ENCODE assay signal across 17 mouse cellular contexts in genomic region chr2:103439071-103439622, GRCm38 (mm10). TPM values are rescaled to one million over a fixed set of nuclear protein-coding genes. Genes with fewer than 3 reads are reported as not detected.
DNase-seq lines count a peak whose midpoint lies in the region; ATAC-seq and TF ChIP-seq lines count a peak whose summit lies in the region.
"Had no signal": no experiment of that assay in that cellular context is flagged by ENCODE, and none has a peak within 500 bp of the region (broad histone marks: within the 10 kb centered on the region; RNA-seq: fewer than 3 reads in every experiment).

No protein-coding gene starts in this region.

- intact Hi-C loops in heart, postnatal 14 days (cut with DNase I), result no loop called here

- H3K4me2 ChIP-seq in heart, embryonic 13.5 days, result peak overlapping the region; percentile 56

- peaks cover 29% of the 10 kb centered on the region for H3K4me1 ChIP-seq in heart, embryonic 13.5 days
- H3K4me1 ChIP-seq in megakaryocyte, embryonic 14.5 days, result peaks cover 24% of the 10 kb centered on the region
- peaks cover 2% of the 10 kb centered on the region; the same call in 1 of the 2 replicates for H3K4me1 ChIP-seq in lung, adult 2 months (ENCODE audit: control insufficient read depth, insufficient read depth, low read length)

- no peak overlapping the region for H3K4me3 ChIP-seq in heart, embryonic 13.5 days
- H3K4me3 ChIP-seq in megakaryocyte, embryonic 14.5 days (replicated peaks), result peak overlapping the region; percentile 12
- no peak overlapping the region for H3K4me3 ChIP-seq in lung, adult 2 months (replicated peaks; ENCODE audit: extremely low read depth, low read depth, low read length)
- H3K4me3 ChIP-seq: intestine, embryonic 15.5 days had no signal

- no peaks in the 10 kb centered on the region for H3K36me3 ChIP-seq in heart, embryonic 13.5 days
- no peaks in the 10 kb centered on the region for H3K36me3 ChIP-seq in megakaryocyte, embryonic 14.5 days (replicated peaks; ENCODE audit: low read length)
- H3K36me3 ChIP-seq: intestine, embryonic 15.5 days; neural tube, embryonic 13.5 days had no signal

- whole genome bisulfite sequencing in heart, embryonic 13.5 days, result 73% methylated on average over 11 of the region's 11 CpGs
- WGBS in lung, adult 2 months, result 89% methylated on average over 11 of the region's 11 CpGs

- TF ChIP-seq CTCF in lung, adult 2 months (IDR thresholded peaks at IDR 0.05; ENCODE audit: insufficient read depth, low read length), result no peak

- H3K27me3 ChIP-seq in heart, embryonic 13.5 days (replicated peaks), result no peaks in the 10 kb centered on the region
- peaks cover 62% of the 10 kb centered on the region for H3K27me3 ChIP-seq in megakaryocyte, embryonic 14.5 days (replicated peaks)
- H3K27me3 ChIP-seq: intestine, embryonic 15.5 days; neural tube, embryonic 13.5 days had no signal

- no peaks in the 10 kb centered on the region for H3K9me3 ChIP-seq in heart, embryonic 13.5 days
- H3K9me3 ChIP-seq in megakaryocyte, embryonic 14.5 days, result no peaks in the 10 kb centered on the region
- H3K9me3 ChIP-seq: intestine, embryonic 15.5 days; neural tube, embryonic 13.5 days had no signal

- no peak for ATAC-seq in heart, embryonic 13.5 days (ENCODE audit: extremely low read depth, insufficient number of reproducible peaks, low FRiP score, low TSS enrichment)
- ATAC-seq in megakaryocyte, adult 5-6 weeks (ENCODE audit: poor library complexity, severe bottlenecking), result no peak
- ATAC-seq: liver, postnatal 0 days had no signal

- no peak for DNase-seq in heart, postnatal 14 days
- DNase-seq in adipocyte (ENCODE audit: low spot score), result peak; percentile 33
- peak; percentile 78 to 84 for DNase-seq in cerebellum, postnatal 10 days
- DNase-seq in lung, adult 2 months, result no peak
- DNase-seq: gastrocnemius, postnatal 25 days had no signal

- H3K9ac ChIP-seq in heart, embryonic 13.5 days, result 0 out of 2 replicates have a peak overlapping the region, but pooled peaks have one; percentile 24
- H3K9ac ChIP-seq: liver, postnatal 0 days had no signal

- TF ChIP-seq POLR2A in lung, adult 2 months (IDR thresholded peaks at IDR 0.05; ENCODE audit: borderline replicate concordance, extremely low read depth, low read depth, low read length), result no peak

- no peak overlapping the region for H3K27ac ChIP-seq in heart, embryonic 13.5 days (replicated peaks)
- H3K27ac ChIP-seq: intestine, embryonic 15.5 days; kidney, postnatal 0 days; neural tube, embryonic 13.5 days had no signal

RNA-seq across cellular contexts. Expression of gene Elf5, which starts 27.7 kb away (rescaled TPM):
- polyA plus RNA-seq in heart, embryonic 13.5 days (2015; fragmentation: Nextera tagmentation; extraction: Ambion mirVana), result 0.17 TPM in 1 of 2 replicates, not detected in the other
- not detected for total RNA-seq in heart, postnatal 14 days (2021)
- not detected in 2 replicates for polyA plus RNA-seq in megakaryocyte, embryonic 14.5 days (2012; ENCODE audit: insufficient read depth, low replicate concordance)
- 0.04 TPM in 1 of 2 replicates, not detected in the other for total RNA-seq in megakaryocyte, adult 5-6 weeks (2015)
- not detected in 2 replicates for total RNA-seq in megakaryocyte, adult 5-6 weeks (2017)
- polyA plus RNA-seq in lung, adult 2 months (2012; rRNA removed), result 32.8 and 55.4 TPM in 2 replicates
- total RNA-seq: adrenal gland, postnatal 36 days; gastrocnemius, postnatal 25 days; heart, postnatal 10 days; monocyte, adult 5-6 weeks had no signal
- polyA plus RNA-seq: CD4-positive, CD25-positive, alpha-beta regulatory T cell, adult 4 months; liver, postnatal 0 days; neural tube, embryonic 13.5 days; small intestine, adult 2 months had no signal

RNA-seq across cellular contexts. Expression of gene Cat, which starts 45.8 kb away (rescaled TPM):
- 71.3 and 81.0 TPM in 2 replicates for polyA plus RNA-seq in heart, embryonic 13.5 days (2015; fragmentation: Nextera tagmentation; extraction: Ambion mirVana)
- total RNA-seq in heart, postnatal 14 days (2021), result 100 to 1,000 TPM; 191 to 200 TPM
- 42.4 and 46.3 TPM in 2 replicates for polyA plus RNA-seq in megakaryocyte, embryonic 14.5 days (2012; ENCODE audit: insufficient read depth, low replicate concordance)
- 114 and 125 TPM in 2 replicates for total RNA-seq in megakaryocyte, adult 5-6 weeks (2015)
- total RNA-seq in megakaryocyte, adult 5-6 weeks (2017), result 42.0 and 45.3 TPM in 2 replicates
- 161 and 196 TPM in 2 replicates for polyA plus RNA-seq in lung, adult 2 months (2012; rRNA removed)

Comparison
In these comparisons a context has a peak if more than half of its experiments do, and no peak if none do; other contexts are left out.
1. DNase-seq: peak in adipocyte (single experiment) and cerebellum, postnatal 10 days (2 of 2); none in heart, postnatal 14 days (0 of 2) and lung, adult 2 months (single experiment).
2. RNA of gene Elf5, which starts 27.7 kb away (polyA plus RNA-seq): 32.8 to 55.4 TPM in lung, adult 2 months; 0.17 TPM in heart, embryonic 13.5 days and not detected in megakaryocyte, embryonic 14.5 days; every median in the first group is over 10 times any median in the second.